Comparison of ENCODE assay signal across 14 mouse cellular contexts in the genomic region with DNA sequence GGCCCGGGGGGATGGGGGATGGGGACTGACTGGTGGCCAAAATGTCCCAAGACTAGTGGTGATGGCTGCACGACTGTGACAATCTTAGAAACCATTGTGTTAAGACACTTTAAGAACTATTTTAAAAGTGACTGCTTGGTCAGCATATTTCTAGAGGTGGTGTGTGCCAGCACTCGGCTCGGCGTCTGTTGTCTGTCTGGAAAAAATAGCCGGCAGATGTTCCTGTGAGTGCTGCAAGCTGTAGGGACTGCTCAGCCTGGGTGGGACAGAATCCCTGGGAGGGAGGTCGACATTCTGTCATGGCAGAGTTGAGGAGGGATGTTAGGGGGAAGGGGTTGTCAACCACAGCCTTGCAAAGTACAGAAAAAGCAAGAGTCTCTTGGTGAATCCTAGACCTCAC. TPM values are rescaled to one million over a fixed set of nuclear protein-coding genes. Genes with fewer than 3 reads are reported as not detected.
DNase-seq lines count a peak whose midpoint lies in the region; ATAC-seq and TF ChIP-seq lines count a peak whose summit lies in the region.
"Had no signal": no experiment of that assay in that cellular context is flagged by ENCODE, and none has a peak within 500 bp of the region (broad histone marks: within the 10 kb centered on the region; RNA-seq: fewer than 3 reads in every experiment).

No protein-coding gene starts in this region.

- H3K4me2 ChIP-seq in forebrain, postnatal 0 days (ENCODE audit: low read depth): no peak overlapping the region
- H3K4me2 ChIP-seq in forebrain, embryonic 13.5 days: no peak overlapping the region
- H3K4me2 ChIP-seq in heart, postnatal 0 days (ENCODE audit: low read depth, low read length): no peak overlapping the region
- no peak overlapping the region for H3K4me2 ChIP-seq in lung, embryonic 16.5 days (ENCODE audit: low read depth, low read length)
- no peak overlapping the region for H3K4me2 ChIP-seq in intestine, embryonic 15.5 days (replicated peaks)
- H3K4me2 ChIP-seq: neural tube, embryonic 12.5 days had no signal

- TF ChIP-seq POLR2A in lung, adult 2 months (IDR thresholded peaks at IDR 0.05; ENCODE audit: borderline replicate concordance, extremely low read depth, low read depth, low read length): no peak

- no peaks in the 10 kb centered on the region for H3K27me3 ChIP-seq in forebrain, postnatal 0 days (ENCODE audit: insufficient read depth, low read length)
- no peaks in the 10 kb centered on the region for H3K27me3 ChIP-seq in forebrain, embryonic 13.5 days
- no peaks in the 10 kb centered on the region for H3K27me3 ChIP-seq in heart, postnatal 0 days (ENCODE audit: control insufficient read depth, insufficient read depth, low read length)
- no peaks in the 10 kb centered on the region for H3K27me3 ChIP-seq in lung, embryonic 16.5 days (ENCODE audit: control insufficient read depth, insufficient read depth, low read depth, low read length)
- no peaks in the 10 kb centered on the region for H3K27me3 ChIP-seq in intestine, embryonic 15.5 days (replicated peaks)
- H3K27me3 ChIP-seq: neural tube, embryonic 12.5 days; Patski had no signal

- WGBS in forebrain, postnatal 0 days: 36% methylated on average over 7 of the region's 7 CpGs
- 64% methylated on average over 7 of the region's 7 CpGs for WGBS in forebrain, embryonic 13.5 days
- WGBS in heart, postnatal 0 days: 15% methylated on average over 7 of the region's 7 CpGs
- WGBS in lung, embryonic 16.5 days: 10% methylated on average over 7 of the region's 7 CpGs
- 30% methylated on average over 7 of the region's 7 CpGs for WGBS in lung, adult 2 months
- 32% methylated on average over 7 of the region's 7 CpGs for WGBS in intestine, embryonic 15.5 days

- DNase-seq in forebrain, postnatal 0 days: no peak
- DNase-seq in heart, postnatal 0 days (ENCODE audit: low spot score): no peak
- DNase-seq in heart, postnatal 4 days: no peak
- no peak for DNase-seq in lung, adult 2 months
- no peak for DNase-seq in layer of hippocampus, postnatal 10 days (ENCODE audit: low spot score in 2 of 2)
- DNase-seq: cerebellum, adult 8-10 months; heart, adult 18-20 months; layer of hippocampus, postnatal 36 days; spleen, adult 18-20 months had no signal

- peak; percentile 40 for ATAC-seq in forebrain, postnatal 0 days
- ATAC-seq in forebrain, embryonic 13.5 days: no peak
- no peak for ATAC-seq in heart, postnatal 0 days (ENCODE audit: insufficient read depth, low read depth)
- peak; percentile 9; the same call in 1 of the 2 replicates for ATAC-seq in lung, embryonic 16.5 days (ENCODE audit: low read depth)
- ATAC-seq in intestine, embryonic 15.5 days: no peak
- ATAC-seq: Patski had no signal

- no peak for TF ChIP-seq CTCF in forebrain, postnatal 0 days (IDR thresholded peaks at IDR 0.05; ENCODE audit: low read depth)
- no peak for TF ChIP-seq CTCF in heart, postnatal 0 days (IDR thresholded peaks at IDR 0.05; ENCODE audit: low read depth)
- TF ChIP-seq CTCF in lung, adult 2 months (IDR thresholded peaks at IDR 0.05; ENCODE audit: insufficient read depth, low read length): no peak

- peaks cover 9% of the 10 kb centered on the region; the same call in 1 of the 2 replicates for H3K4me1 ChIP-seq in forebrain, postnatal 0 days (ENCODE audit: insufficient read depth)
- peaks cover 33% of the 10 kb centered on the region for H3K4me1 ChIP-seq in forebrain, embryonic 13.5 days
- peaks cover 51% of the 10 kb centered on the region for H3K4me1 ChIP-seq in heart, postnatal 0 days (ENCODE audit: control insufficient read depth, insufficient read depth)
- H3K4me1 ChIP-seq in lung, embryonic 16.5 days (replicated peaks; ENCODE audit: control insufficient read depth, insufficient read depth, low read length): peaks cover 66% of the 10 kb centered on the region
- peaks cover 47% of the 10 kb centered on the region for H3K4me1 ChIP-seq in lung, adult 2 months (ENCODE audit: control insufficient read depth, insufficient read depth, low read length)
- H3K4me1 ChIP-seq in intestine, embryonic 15.5 days (replicated peaks): peaks cover 63% of the 10 kb centered on the region

- no peak for TF ChIP-seq EP300 in heart, postnatal 0 days (IDR thresholded peaks at IDR 0.05; ENCODE audit: low read depth)

- H3K36me3 ChIP-seq in forebrain, postnatal 0 days (ENCODE audit: insufficient read depth): no peaks in the 10 kb centered on the region
- no peaks in the 10 kb centered on the region for H3K36me3 ChIP-seq in forebrain, embryonic 13.5 days (ENCODE audit: poor library complexity, severe bottlenecking)
- H3K36me3 ChIP-seq in heart, postnatal 0 days (replicated peaks; ENCODE audit: control insufficient read depth, insufficient read depth, low read length): 0 out of 2 replicates have a peak, but pooled peaks cover 3% of the 10 kb centered on the region
- no peaks in the 10 kb centered on the region for H3K36me3 ChIP-seq in lung, embryonic 16.5 days (ENCODE audit: control insufficient read depth, insufficient read depth, low read length)
- H3K36me3 ChIP-seq in intestine, embryonic 15.5 days: no peaks in the 10 kb centered on the region
- H3K36me3 ChIP-seq: neural tube, embryonic 12.5 days had no signal

- no peaks in the 10 kb centered on the region for H3K9me3 ChIP-seq in forebrain, postnatal 0 days (ENCODE audit: low read length)
- no peaks in the 10 kb centered on the region for H3K9me3 ChIP-seq in forebrain, embryonic 13.5 days (replicated peaks)
- no peaks in the 10 kb centered on the region for H3K9me3 ChIP-seq in heart, postnatal 0 days (replicated peaks; ENCODE audit: control insufficient read depth, low read length)
- no peaks in the 10 kb centered on the region for H3K9me3 ChIP-seq in lung, embryonic 16.5 days (ENCODE audit: control insufficient read depth, low read length)
- H3K9me3 ChIP-seq in intestine, embryonic 15.5 days: no peaks in the 10 kb centered on the region
- H3K9me3 ChIP-seq: neural tube, embryonic 12.5 days had no signal

- H3K4me3 ChIP-seq in forebrain, postnatal 0 days (ENCODE audit: low read depth, low read length): no peak overlapping the region
- no peak overlapping the region for H3K4me3 ChIP-seq in forebrain, embryonic 13.5 days
- H3K4me3 ChIP-seq in heart, postnatal 0 days (ENCODE audit: low read depth, low read length): no peak overlapping the region
- no peak overlapping the region for H3K4me3 ChIP-seq in lung, embryonic 16.5 days (ENCODE audit: low read length)
- H3K4me3 ChIP-seq in lung, adult 2 months (replicated peaks; ENCODE audit: extremely low read depth, low read depth, low read length): no peak overlapping the region
- no peak overlapping the region for H3K4me3 ChIP-seq in intestine, embryonic 15.5 days (replicated peaks)
- H3K4me3 ChIP-seq: neural tube, embryonic 12.5 days had no signal

- H3K9ac ChIP-seq in forebrain, postnatal 0 days: no peak overlapping the region
- H3K9ac ChIP-seq in forebrain, embryonic 13.5 days: no peak overlapping the region
- no peak overlapping the region for H3K9ac ChIP-seq in heart, postnatal 0 days (replicated peaks; ENCODE audit: low read depth, low read length)
- H3K9ac ChIP-seq in lung, embryonic 16.5 days (ENCODE audit: low read length): no peak overlapping the region
- no peak overlapping the region for H3K9ac ChIP-seq in intestine, embryonic 15.5 days
- H3K9ac ChIP-seq: neural tube, embryonic 12.5 days had no signal

- no peak overlapping the region for H3K27ac ChIP-seq in forebrain, postnatal 0 days (ENCODE audit: low read depth, low read length)
- H3K27ac ChIP-seq in forebrain, embryonic 13.5 days: no peak overlapping the region
- peak overlapping the region; percentile 12; the same call in 1 of the 2 replicates for H3K27ac ChIP-seq in heart, postnatal 0 days (ENCODE audit: low read depth)
- peak overlapping the region; percentile 79 for H3K27ac ChIP-seq in lung, embryonic 16.5 days (ENCODE audit: low read length)
- peak overlapping the region; percentile 42; the same call in 1 of the 2 replicates for H3K27ac ChIP-seq in intestine, embryonic 15.5 days
- H3K27ac ChIP-seq: neural tube, embryonic 12.5 days had no signal

RNA-seq across cellular contexts. Expression of gene Rin3, which starts 21.0 kb away (rescaled TPM):
- 1.3 and 3.3 TPM in 2 replicates for total RNA-seq in forebrain, postnatal 0 days (2014; rRNA removed)
- 1.5 and 1.9 TPM in 2 replicates for polyA plus RNA-seq in forebrain, postnatal 0 days (2015; fragmentation: Nextera tagmentation; extraction: Ambion mirVana)
- 2.0 TPM in 2 replicates for polyA plus RNA-seq in forebrain, embryonic 13.5 days (2015; fragmentation: Nextera tagmentation; extraction: Ambion mirVana)
- 11.6 and 13.4 TPM in 2 replicates for total RNA-seq in heart, postnatal 0 days (2014; rRNA removed; ENCODE audit: low replicate concordance)
- polyA plus RNA-seq in heart, postnatal 0 days (2015; fragmentation: Nextera tagmentation; extraction: Ambion mirVana): 4.6 TPM in 2 replicates
- 10 to 100 TPM; 21.1 to 21.5 TPM for total RNA-seq in heart, postnatal 4 days (2021)
- polyA plus RNA-seq in lung, embryonic 16.5 days (2015; fragmentation: Nextera tagmentation; extraction: Ambion mirVana): 16.4 and 16.7 TPM in 2 replicates
- polyA plus RNA-seq in lung, adult 2 months (2012; rRNA removed): 40.9 and 41.5 TPM in 2 replicates
- polyA plus RNA-seq in intestine, embryonic 15.5 days (2015; fragmentation: Nextera tagmentation; extraction: Ambion mirVana): 9.4 and 11.8 TPM in 2 replicates
- 1 to 10 TPM; 3.5 to 3.8 TPM for total RNA-seq in layer of hippocampus, postnatal 10 days (2021)

Comparison
In these comparisons a context has a peak if more than half of its experiments do, and no peak if none do; other contexts are left out.
1. ATAC-seq: peak in forebrain, postnatal 0 days (single experiment) and lung, embryonic 16.5 days (single experiment); none in forebrain, embryonic 13.5 days (single experiment), heart, postnatal 0 days (single experiment) and intestine, embryonic 15.5 days (single experiment).
2. H3K27ac ChIP-seq: peak in heart, postnatal 0 days (single experiment), lung, embryonic 16.5 days (single experiment) and intestine, embryonic 15.5 days (single experiment); none in forebrain, postnatal 0 days (single experiment) and forebrain, embryonic 13.5 days (single experiment).